Mouse (Mus musculus): Measurements from ENCODE around the gene Nbeal1.

DNA sequence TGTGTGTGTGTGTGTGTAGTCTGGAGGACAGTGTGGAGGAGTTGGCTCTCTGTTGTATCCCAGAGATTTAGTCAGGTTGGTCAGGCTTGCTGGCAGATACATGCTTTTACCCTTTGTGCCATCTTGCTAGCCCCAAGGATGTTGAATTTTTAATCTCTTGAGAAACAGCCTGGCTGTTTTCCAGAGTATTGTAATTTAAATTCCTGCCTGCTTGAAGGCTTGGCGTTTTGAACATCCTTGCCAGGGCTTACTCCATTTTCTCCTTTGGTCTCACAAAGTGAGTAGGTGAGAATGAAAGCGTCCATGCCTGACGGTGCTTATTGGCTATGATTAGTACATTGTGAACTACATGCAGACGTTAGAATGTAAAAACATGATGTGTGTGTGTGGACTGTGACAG is 18.6 kb downstream of the Nbeal1 start:
- TF ChIP-seq CTCF (IDR thresholded peaks at IDR 0.05; ENCODE audit: extremely low read depth, insufficient read length, insufficient replicate concordance, low read depth, low read length): no peak
- TF ChIP-seq POLR2A (IDR thresholded peaks at IDR 0.05; ENCODE audit: low read depth, low read length): no peak
